Mouse (Mus musculus): ENCODE results near the gene Slc25a4. TPM values are rescaled to one million over a fixed set of nuclear protein-coding genes. Genes with fewer than 3 reads are reported as not detected.

Gene Slc25a4
- 861 TPM for polyA plus RNA-seq (2015; fragmentation: Illumina TruSeq; extraction: RNeasy Lipid Tissue Mini Kit (QIAGEN cat#74804); ENCODE audit: low read depth, low replicate concordance)

DNA sequence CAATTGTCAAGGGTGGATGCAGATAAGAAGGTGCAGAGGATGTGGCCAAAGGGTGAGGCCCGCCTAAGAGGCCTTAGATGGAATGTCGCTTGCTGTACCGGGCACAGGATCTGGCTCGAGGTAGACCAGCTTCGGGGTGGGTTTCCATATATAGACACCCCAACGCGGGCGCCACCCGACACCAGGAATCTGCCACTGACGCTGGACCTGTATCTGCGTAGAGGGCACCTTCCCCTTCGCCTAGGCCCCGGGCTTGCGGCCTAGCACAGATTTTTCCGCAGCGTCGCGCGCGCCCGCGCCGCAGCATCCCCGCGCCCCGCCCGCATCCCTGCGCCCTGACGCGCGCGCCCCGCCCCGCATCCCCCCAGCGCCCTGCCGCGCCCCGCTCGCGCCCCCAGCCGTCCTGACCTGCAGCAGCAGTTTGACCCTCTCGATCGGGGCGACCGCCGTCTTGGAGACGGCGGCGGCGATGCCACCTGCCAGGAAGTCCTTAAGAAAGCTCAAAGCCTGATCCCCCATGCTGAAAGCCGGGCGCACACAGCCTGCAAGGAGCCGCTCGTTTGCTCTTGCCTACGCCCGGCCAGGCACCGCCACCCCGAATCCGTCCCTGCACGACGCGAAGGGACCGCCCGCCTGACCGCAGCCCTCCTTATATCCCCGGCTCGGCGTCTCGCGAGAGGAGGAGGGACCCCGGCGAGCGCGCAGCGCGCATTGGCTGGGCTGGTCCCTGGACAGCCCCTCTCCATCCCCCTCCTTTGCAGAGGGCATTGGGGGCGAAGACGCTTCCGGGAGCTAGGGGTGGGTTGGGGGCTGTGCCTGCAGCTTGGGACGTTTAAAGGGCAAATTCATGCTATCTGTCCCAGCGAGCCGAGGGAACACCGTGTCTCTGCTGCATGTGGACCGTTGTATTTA lies at the start of gene Slc25a4:
TSS of gene Slc25a4 (minus strand) at position 881 of the 912 bp plus-strand sequence.

Other genes starting within 250 kb of the Slc25a4 start
- gene 1700029J07Rik, start 236.0 kb downstream of the Slc25a4 start, polyA plus RNA-seq (2015; fragmentation: Illumina TruSeq; extraction: RNeasy Lipid Tissue Mini Kit (QIAGEN cat#74804); ENCODE audit: low read depth, low replicate concordance): 5.0 TPM
- gene Ufsp2, start 235.8 kb downstream of the Slc25a4 start, polyA plus RNA-seq (2015; fragmentation: Illumina TruSeq; extraction: RNeasy Lipid Tissue Mini Kit (QIAGEN cat#74804); ENCODE audit: low read depth, low replicate concordance): 73.3 TPM
- 0.62 TPM for gene Lrp2bp, start 212.0 kb downstream of the Slc25a4 start, polyA plus RNA-seq (2015; fragmentation: Illumina TruSeq; extraction: RNeasy Lipid Tissue Mini Kit (QIAGEN cat#74804); ENCODE audit: low read depth, low replicate concordance)
- 15.1 TPM for gene Ankrd37, start 205.6 kb downstream of the Slc25a4 start, polyA plus RNA-seq (2015; fragmentation: Illumina TruSeq; extraction: RNeasy Lipid Tissue Mini Kit (QIAGEN cat#74804); ENCODE audit: low read depth, low replicate concordance)
- gene Cfap97, start 59.5 kb downstream of the Slc25a4 start, polyA plus RNA-seq (2015; fragmentation: Illumina TruSeq; extraction: RNeasy Lipid Tissue Mini Kit (QIAGEN cat#74804); ENCODE audit: low read depth, low replicate concordance): 22.0 TPM
- gene Snx25, start 59.1 kb downstream of the Slc25a4 start, polyA plus RNA-seq (2015; fragmentation: Illumina TruSeq; extraction: RNeasy Lipid Tissue Mini Kit (QIAGEN cat#74804); ENCODE audit: low read depth, low replicate concordance): 44.0 TPM
- gene Helt, start 83.4 kb upstream of the Slc25a4 start, polyA plus RNA-seq (2015; fragmentation: Illumina TruSeq; extraction: RNeasy Lipid Tissue Mini Kit (QIAGEN cat#74804); ENCODE audit: low read depth, low replicate concordance): not detected